Mouse (Mus musculus) T-helper 2 cell (primary cell): Measurements from ENCODE around the gene Abca12.

ENCODE experiments used
- in situ Hi-C: fragments of 300-600 bp; cut with MboI, MseI; formaldehyde crosslinking; loops from one replicate; pipeline ENCODE4 v1.15.1; 2025; ENCODE audit warnings: high pct_unique_total_duplicates

Abca12 gene

DNA sequence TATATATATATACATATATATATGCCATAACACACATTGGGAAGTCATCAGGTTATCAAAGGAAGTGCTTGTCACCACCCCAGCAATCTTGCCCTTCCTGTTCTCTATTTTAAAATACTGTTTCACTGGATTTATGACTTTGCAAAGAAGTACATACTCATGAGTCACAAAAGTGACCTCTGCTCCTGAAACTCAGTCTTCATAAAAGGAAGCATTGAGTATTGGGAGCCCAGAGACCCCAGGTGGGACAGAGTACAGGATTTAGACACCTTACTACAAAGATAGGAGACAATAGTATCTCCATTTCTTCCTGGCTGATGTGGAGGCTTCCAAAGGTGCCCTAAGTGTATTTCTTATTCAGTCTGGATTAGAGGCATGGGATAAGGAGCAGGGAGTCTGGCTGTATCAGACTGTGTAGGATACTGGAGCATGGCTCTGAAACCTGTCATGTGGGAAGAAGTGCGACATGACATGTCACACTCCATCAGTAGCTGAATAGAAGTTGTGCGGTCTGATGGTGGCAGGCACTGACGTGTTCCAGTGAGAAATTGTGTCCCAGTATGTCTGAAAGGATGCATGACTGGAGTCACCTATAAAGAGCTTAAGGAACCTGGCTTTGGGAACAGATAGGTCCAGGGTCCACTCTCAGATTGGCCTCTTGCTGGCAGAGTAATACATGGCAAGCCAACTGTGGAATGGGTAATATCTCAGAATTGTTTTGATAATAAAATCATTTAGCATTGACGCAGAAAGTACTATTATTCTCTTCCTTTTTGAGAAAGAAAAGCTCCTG is 76.0 kb downstream of the Abca12 start:
- in situ Hi-C loops = no loop called here

DNA sequence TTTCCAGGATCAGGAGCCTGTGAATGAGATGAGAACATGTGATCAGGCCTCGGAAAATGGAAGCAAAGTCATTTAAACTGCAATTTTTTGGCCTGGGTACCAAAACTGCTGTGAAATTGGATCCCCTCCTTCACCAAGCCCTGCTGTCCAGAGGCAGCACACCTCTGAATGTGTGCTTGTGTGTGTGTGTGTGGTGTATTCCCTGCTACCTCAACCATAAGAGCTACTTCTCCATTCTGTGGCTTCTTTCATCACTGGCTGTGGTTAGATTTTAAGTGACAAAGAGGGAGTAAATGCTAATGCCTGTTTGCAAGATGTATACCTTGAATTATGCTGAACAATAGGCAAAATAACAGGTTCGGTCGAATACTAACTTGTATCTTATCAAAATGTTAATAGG is 84.4 kb downstream of the Abca12 start:
- in situ Hi-C loops = no loop called here

DNA sequence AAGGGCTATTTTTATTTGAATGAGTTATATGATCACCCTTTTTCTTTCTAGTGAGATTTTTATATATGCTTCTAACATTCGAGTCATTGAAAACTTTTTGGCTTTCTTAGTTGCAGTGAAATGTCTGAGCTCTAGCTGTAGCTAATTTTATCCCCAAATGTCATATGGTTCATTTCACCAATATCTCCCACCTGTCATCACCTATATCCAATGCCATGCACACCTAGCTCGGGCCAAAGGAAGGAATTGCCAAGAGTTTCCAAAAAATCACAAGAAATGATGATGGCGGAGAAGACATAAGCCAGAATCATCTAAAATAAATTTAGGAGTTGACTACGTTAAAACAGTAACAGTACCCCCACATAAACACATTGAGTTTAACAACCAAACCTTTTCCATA is 102.5 kb downstream of the Abca12 start:
- in situ Hi-C loops = no loop called here

DNA sequence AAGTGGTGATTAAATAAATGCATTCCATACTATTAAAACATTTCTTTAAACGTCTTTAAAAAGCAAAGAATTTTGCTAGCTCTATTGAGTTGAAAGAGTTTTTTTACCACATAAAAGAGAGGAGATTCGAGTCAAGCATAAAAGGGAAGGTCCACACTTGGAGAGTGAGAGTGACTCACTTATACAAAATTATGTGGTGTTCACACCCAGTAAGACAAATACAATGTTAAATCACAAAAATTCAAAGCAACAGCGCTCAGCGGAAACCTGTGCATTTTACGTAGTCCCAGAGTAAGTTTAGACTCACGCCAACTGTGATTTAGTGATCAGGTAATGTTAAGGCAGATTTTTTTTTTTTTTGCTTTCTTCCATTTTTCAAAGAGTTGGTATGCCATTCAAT is 104.1 kb downstream of the Abca12 start:
- in situ Hi-C loops = no loop called here

DNA sequence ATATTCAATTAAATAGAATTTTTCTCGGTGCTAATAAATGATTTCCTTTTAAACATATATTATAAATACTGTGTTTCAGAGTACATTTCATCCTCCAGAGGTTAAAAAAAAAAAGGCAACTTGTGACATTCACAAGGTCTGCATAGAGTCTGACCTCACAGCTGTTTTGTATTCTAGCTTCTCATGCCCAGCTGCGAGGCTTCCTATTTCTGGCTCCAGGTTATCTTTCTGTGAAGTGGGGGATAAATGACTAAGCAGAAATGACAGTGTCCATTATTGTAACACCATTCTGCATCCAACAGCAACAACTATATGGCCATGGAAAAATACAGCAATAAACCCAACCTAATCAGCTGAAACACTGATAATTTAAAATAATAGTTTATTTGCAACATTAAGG is 107.3 kb downstream of the Abca12 start:
- in situ Hi-C loops = no loop called here

DNA sequence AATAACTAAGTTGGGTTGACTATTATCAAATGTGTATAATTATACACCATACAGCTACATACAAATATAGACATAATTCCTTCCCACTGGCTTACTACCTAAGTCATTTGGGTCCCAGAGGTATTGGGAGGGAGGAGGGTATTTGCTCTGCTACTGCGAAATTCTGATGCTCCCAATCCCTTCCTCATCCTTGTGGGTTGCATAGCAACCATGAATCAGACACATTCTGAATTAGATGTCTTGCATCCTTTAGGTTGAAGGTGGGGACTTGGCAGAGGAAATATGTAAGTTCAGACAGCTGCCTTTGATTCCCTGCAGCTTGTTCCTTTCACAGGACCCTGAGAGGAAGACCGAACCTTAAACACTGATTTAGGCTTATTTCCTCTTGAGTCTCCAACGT is 108.5 kb downstream of the Abca12 start:
- in situ Hi-C loops = no loop called here

DNA sequence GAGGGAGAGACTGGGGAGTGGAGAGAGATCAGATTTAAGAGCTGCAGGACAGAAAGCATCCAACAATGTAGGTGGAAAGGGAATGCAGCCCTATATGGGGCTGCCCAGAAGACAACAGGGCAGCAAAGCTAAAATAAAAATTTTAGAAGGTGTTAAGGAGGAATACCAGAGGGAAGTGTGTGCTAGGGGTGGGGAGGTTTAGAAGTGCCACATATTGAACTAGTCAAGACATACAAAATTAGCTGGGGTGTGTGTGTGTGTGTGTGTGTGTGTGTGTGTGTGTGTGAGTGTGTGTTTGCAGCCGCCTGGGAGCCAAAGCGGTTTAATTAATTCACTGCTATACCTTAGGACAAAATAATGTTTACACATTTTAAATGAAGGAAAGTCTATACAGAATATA is 110.1 kb downstream of the Abca12 start:
- in situ Hi-C loops = no loop called here

DNA sequence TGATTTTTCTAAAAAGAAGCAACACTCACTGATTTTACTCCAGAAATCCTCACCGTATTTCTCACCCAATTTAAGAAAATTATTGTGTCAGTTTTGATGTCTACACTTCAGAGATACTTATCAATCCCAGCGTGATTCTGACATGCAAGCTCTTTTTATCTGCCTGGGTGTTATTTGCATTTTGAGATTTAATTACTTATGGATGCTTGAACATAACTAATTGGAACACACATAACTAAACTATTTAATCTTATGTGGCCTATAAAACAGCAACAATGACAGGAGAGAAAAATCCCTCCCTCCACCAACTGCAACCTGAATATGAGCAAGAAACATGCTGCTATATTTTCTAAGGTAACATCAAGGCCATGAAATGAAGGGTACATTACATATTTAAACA is 117.7 kb downstream of the Abca12 start:
- in situ Hi-C loops = loop anchor here (25.0 kb wide), 1 partner anchor 815 kb away; no protein-coding TSS in a partner anchor

DNA sequence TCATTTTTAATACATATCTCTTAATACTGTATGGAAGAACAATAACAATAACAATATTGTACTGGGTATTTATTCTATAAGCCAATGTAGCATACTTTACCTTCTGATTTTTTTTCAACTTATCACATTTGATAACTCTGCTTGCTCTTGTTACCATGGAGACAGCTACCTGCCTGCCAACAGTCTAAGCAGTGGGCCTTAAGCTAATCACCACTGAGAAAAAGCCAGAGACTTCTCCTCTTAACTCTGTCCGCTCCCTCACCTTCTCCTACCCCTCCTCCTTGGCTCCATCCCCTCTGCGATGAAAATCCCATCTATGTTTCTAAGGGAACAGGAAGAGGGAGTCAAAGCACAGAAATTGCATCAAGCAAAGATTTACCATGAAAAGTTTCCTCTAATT is 118.1 kb downstream of the Abca12 start:
- in situ Hi-C loops = loop anchor here (25.0 kb wide), 1 partner anchor 816 kb away; no protein-coding TSS in a partner anchor

DNA sequence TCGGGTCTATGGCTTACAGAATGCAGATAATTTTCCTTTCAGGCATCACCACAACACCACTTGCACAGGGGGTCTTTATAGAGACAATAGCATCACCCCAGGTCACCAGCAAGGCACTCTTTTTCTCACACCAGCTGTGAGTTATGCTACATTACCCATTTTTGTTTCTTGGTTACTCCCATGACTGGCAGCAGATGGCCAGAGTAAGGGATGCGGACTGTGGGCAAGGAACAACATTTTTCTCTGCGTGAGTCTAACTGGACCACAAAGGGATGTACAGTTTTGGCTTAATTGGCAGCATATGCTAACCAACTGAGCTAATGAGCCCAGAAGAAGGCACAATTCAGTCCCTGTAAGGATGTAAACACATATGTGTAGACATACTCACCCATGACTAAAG is 122.8 kb downstream of the Abca12 start:
- in situ Hi-C loops = loop anchor here (25.0 kb wide), 1 partner anchor 820 kb away; no protein-coding TSS in a partner anchor

DNA sequence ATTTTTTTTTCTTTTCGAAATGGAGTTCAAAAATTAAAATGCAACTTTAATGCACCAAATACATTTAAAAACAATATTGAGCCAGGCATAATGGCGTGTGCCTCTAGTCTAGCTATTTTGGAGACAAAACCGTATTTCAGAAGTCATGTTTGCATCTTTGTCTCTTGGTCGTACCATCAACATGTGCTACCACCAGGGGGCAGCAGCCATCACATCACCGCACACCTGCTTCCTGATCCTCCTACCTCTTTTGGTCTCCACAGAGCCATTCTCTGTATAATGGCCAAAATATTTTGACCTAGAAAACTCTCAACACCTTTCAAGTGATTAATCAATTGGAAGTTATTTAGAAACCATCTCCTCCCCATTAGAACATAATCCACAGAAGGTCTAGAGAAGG is 125.2 kb downstream of the Abca12 start:
- in situ Hi-C loops = loop anchor here (25.0 kb wide), 1 partner anchor 823 kb away; no protein-coding TSS in a partner anchor

DNA sequence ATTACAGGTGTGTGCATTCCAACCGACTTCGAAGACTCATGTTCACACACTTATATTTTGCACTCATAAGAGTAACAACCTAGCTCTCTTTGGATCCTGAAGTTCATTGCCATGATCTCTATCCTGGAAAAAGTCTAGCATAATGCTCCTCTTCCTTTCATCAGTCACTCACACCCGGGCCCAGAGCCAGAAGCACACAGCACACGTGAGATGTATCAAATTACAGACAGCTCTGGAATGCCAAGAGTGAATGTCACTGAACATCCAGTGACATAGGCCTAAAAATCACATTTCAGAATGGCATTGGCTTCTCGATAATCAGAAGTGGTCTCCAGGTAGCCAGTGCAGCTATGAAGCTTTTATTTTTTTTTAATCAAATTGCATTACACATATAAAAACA is 137.8 kb downstream of the Abca12 start:
- in situ Hi-C loops = loop anchor here (25.0 kb wide), 1 partner anchor 835 kb away; no protein-coding TSS in a partner anchor

DNA sequence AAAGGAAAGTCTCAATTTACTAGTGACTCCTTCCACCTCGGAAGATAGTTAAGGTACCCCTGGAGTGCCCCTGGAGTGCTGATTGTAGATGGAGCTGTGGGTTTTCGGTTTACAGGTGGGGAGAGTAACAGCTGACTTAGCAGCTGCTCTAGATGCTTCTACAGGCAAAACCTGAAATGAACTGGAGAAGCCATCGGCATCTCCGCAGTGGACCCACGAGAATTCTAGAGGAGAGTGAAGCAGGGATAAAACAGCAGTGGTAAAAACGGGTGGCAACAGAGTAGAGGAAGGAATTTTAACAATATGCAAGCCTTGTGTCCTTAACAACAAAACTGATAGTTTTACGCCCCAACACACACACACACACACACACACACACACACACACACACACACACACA is 142.2 kb downstream of the Abca12 start:
- in situ Hi-C loops = no loop called here

DNA sequence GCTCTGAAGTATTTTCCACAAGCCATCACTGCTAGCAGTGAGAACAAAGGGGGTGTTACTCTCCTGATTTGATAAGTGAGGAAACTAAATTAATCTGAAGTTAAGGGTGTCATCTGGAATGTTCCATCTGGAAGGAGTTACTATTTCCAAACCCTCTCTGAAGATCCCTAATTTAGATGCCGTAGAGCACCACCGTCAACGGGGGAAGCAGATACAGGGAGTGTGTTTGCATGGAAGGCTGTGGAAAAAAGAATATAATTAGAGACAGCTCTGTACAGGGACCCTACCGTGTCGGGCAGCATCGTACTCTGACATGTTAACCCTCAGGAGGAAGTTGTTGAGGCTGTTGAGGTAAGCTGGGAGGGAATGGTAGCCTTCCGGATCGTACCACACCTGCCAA is 142.6 kb downstream of the Abca12 start:
- in situ Hi-C loops = no loop called here

DNA sequence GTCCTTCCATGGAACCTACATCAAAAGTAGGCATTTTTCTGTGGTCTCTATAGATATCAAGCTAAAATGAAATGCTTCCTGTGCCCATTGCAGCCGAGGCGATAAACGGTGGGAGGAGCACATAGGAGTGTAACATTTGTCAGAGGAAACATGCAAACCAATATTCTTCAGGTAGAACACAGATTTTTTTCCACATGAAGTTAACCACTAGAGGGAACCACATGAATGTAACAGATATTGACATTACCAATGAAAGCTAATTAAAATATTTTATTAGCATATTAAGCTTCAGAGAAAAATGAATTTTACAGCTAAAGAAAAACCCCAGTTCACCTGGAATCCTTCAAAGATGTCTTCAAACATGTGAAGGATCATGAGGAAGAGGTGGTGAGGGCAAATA is 144.6 kb downstream of the Abca12 start:
- in situ Hi-C loops = no loop called here

DNA sequence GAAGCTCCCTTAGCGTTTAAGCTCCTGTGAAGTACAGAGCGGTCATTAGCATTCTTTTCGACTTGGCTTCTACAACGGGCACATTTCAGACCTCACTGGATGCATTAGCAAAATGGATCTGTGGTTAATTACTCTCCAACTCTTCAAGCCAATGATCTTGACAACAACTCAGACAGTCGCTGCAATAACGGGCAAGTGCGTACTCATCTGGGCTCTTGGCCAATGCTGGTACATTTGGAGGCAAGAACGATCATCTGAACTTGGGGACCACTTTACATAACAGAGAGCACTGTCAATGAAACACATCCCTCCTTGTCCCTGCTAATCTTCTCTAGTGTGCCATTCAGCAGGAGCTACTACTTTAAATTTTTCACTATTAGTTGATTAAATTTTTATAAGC is 148.1 kb downstream of the Abca12 start:
- in situ Hi-C loops = no loop called here

DNA sequence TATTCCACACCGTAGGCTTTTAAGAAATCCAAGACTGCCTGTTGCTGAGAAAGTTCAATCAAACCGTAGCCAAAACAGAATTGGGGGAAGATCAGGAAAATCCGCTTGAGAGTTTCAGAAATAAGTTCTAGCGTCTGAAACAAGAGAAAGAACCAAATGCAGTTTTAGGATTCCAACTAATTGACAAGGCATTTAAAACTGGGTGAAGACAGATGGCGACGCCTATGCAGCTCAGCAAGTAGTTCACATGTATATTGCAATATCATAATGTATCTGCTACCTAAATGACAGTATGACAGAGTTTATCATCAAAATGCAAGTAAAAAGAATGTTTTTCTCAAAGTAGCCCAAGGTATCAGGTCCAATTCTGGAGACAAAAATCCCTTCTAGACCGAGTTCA is 151.2 kb downstream of the Abca12 start:
- in situ Hi-C loops = no loop called here

DNA sequence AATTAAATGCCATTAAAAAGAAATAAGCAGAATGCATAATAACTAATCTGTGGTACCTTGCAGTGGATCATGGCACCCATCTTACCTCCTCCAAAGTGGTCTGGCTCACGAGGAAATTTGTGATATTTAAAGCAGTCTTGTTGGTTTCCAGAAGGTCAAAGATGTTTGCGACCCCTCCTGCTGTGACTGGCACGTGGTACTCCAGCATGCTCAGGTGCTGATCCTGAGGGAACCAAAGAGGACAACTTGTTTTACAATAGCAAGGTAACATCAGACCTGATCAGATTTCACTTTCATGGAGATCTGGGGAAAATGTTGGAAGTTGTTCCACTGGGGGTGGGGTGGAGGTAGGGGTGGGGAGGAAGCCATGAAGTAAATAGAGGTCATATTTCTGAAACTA is 170.1 kb downstream of the Abca12 start:
- in situ Hi-C loops = no loop called here

DNA sequence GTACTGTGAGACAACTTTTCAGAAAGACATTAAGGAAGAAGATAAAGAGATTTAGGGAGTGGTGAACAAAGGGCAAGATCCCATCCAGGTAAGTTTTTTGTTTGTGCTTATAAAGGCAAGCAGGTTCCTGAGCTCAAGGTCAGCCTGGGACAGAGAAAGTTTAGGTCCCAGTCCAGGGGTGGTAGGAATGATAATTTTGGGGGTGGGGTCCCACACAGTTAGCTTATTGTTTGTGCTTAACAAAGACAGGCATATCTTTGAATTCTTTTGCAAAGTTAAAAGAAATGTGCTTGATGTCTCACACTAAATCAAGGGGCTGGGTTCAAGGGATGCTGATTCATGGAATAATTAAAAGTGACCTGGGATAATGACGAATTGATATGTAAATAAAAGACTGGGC is 173.3 kb downstream of the Abca12 start:
- in situ Hi-C loops = no loop called here

DNA sequence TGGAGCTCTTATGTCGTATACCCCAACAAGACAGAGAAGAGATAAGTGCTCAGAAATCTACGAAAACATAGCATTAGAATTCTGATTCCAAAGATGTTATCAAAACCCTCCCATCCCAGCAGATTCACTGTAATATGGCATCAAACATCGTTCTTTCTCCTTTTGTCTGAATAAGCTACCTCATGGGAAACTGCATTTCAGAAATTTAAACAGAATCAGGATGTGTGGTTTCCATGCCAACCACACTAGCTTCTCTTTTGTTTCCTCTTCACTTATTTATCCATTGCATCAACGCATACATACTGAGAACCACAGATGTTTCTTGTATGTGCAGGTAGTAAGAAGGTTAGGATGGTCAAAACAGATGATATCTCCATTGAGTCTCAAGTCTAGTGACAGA is 175.1 kb downstream of the Abca12 start:
- in situ Hi-C loops = no loop called here

DNA sequence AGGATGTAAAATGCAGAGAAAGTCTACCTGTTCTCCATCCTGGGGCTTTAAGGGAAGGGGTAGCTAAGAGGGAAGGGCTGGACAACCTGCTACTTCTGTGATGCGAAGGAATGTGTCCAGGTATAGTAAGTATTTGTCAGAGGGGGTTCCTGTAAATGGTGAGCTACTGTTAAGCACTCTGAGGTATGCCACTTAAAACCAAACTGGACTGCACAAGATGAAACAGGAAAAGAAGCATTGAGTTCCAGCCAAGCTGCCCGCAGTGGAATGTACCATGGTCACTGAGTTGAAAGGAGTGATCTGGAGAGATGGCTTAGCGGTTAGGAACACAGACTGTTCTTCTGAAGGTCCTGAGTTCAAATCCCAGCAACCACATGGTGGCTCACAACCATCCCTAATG is 179.4 kb downstream of the Abca12 start:
- in situ Hi-C loops = no loop called here

DNA sequence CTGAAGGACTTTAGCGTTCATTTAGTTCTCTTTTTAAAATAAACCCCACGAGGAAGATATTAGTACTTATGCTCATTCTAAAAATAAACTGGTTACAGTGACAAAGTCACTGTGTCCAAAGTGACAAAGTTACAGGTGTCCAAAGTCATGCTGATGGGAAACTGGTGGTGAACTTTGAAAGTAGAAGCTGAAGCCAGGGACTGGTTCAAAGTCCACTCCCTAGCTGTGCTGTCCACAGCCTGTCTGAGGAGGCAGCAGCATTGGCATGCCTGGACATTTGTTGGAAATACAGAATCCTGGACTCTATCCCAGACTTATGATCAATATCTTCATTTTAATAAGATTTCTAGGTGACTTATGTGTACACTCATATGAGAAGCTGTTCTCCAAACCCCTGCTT is 183.5 kb downstream of the Abca12 start:
- in situ Hi-C loops = no loop called here

DNA sequence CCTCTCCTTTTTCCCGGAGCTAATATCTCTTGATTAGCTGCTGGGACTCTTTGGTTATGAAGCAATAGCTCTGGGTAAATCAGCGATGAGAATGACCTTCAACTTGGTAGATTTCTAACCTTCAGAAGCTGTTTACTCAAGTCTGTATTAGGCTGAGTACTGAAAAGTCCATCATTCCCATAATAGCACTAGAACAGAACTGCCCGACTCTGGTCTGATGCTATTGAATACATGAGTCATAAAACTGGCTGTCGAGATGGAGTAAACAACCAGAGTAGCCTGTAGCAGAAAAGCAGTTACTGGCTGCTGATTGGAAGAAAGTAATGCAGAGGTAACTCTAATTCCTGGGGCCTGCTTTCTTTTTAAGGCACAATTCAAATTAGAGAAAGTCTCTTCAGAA is 211.1 kb downstream of the Abca12 start:
- in situ Hi-C loops = no loop called here

DNA sequence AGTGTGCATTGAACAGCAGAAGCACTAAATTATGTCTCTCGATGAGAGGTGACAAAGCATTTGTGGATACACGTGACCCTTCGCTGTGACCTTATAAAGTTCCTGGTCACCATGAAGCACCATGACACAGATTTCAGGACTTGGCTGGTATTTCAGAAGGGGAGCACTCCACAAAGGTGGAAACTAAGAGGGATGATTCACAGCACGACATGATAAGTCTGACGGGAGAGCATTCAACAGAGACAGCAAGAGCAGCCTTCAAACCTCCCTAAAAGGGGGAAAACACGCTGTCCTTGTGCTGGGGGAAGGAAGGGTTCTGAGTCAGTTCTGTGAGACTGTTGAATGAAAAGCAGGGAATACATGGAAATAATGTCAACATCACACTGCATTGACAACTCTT is 218.5 kb downstream of the Abca12 start:
- in situ Hi-C loops = no loop called here
